Mouse (Mus musculus) liver, embryonic 11.5 days (tissue): Measurements from ENCODE around the gene Slc35e3. TPM values are rescaled to one million over a fixed set of nuclear protein-coding genes. Genes with fewer than 3 reads are reported as not detected.

Experiments
- ATAC-seq: fragments of 200-750 bp; cut with Nextera tagmentation; replicated peaks from 2 replicates; pipeline ENCODE4 v1.8.0; 2017; ENCODE audit warnings: moderate number of reproducible peaks, mild to moderate bottlenecking, moderate TSS enrichment, moderate library complexity; ENCODE audit not compliant: low FRiP score
- DNase-seq: peaks from one replicate; pipeline ENCODE4 v3.0.0-alpha.2; 2017; ENCODE audit warnings: low spot score
- H3K27ac ChIP-seq: fragments of 300-500 bp; sonication (generic); 2 replicates; pipeline ENCODE4 v1.5.1; 2014; ENCODE audit warnings: mild to moderate bottlenecking, low read depth, low read length, control low read depth
- H3K27me3 ChIP-seq: fragments of 300-500 bp; sonication (generic); replicated peaks from 2 replicates; pipeline ENCODE4 v1.6.1; 2014; ENCODE audit warnings: low read length, mixed read lengths; ENCODE audit not compliant: control insufficient read depth, insufficient read depth
- H3K36me3 ChIP-seq: fragments of 300-500 bp; sonication (generic); 2 replicates; pipeline ENCODE4 v1.6.1; 2014; ENCODE audit warnings: mild to moderate bottlenecking, low read length, moderate library complexity, mixed read lengths; ENCODE audit not compliant: control insufficient read depth, insufficient read depth
- H3K4me1 ChIP-seq: fragments of 300-500 bp; sonication (generic); replicated peaks from 2 replicates; pipeline ENCODE4 v1.6.1; 2014; ENCODE audit warnings: low read length, mixed read lengths; ENCODE audit not compliant: control insufficient read depth, insufficient read depth
- H3K4me2 ChIP-seq: fragments of 300-500 bp; sonication (generic); 2 replicates; pipeline ENCODE4 v1.6.1; 2014; ENCODE audit warnings: mild to moderate bottlenecking, control low read depth, moderate library complexity
- H3K4me3 ChIP-seq: fragments of 300-500 bp; sonication (generic); 2 replicates; pipeline ENCODE4 v1.5.1; 2014; ENCODE audit warnings: low read depth, low read length, control low read depth
- H3K9ac ChIP-seq: fragments of 300-500 bp; sonication (generic); 2 replicates; pipeline ENCODE4 v1.6.1; 2014; ENCODE audit warnings: low read depth, low read length, control low read depth
- H3K9me3 ChIP-seq: fragments of 300-500 bp; sonication (generic); 2 replicates; pipeline ENCODE4 v1.6.1; 2016; ENCODE audit warnings: low read length, inconsistent platforms, mixed read lengths; ENCODE audit not compliant: control insufficient read depth
- WGBS: fragments of 180-500 bp; shearing (Covaris S2); extraction: QIAGEN DNeasy Blood & Tissue Kit; methylation state at CpG from one replicate; pipeline ENCODE4 v1.1.7; 2014; 5-methylcytosine and 5-hydroxymethylcytosine counted together
- polyA plus RNA-seq: library from polyadenylated mRNA; unstranded; fragments of >200 nt; fragmentation: Nextera tagmentation; extraction: Ambion mirVana; gene quantifications from 2 replicates; pipeline ENCODE4 v1.2.1, GENCODE M21; 2014

Slc35e3 gene
- polyA plus RNA-seq, 1 experiment from 2014 or later: 7.2 TPM

GRCm38 (mm10) chr10:117765116-117765894 is 19.1 kb upstream of the Slc35e3 start:
- DNase-seq (no peak), ATAC-seq (no peak)
- no peak overlapping the region for H3K4me3 ChIP-seq
- WGBS: 93% methylated on average over 11 of the region's 11 CpGs
- peaks cover 46% of the 10 kb centered on the region for H3K36me3 ChIP-seq
- no peaks in the 10 kb centered on the region for H3K4me1 ChIP-seq
- no peak overlapping the region for H3K9ac ChIP-seq
- H3K27me3 ChIP-seq: no peaks in the 10 kb centered on the region
- no peak overlapping the region for H3K27ac ChIP-seq
- no peaks in the 10 kb centered on the region for H3K9me3 ChIP-seq
- H3K4me2 ChIP-seq: no peak overlapping the region

- Histone ChIP-seq H3K9ac (no peak overlapping the region), H3K4me3 (no peak overlapping the region), H3K4me2 (no peak overlapping the region), H3K9me3 (no peaks in the 10 kb centered on the region), H3K36me3 (peaks cover 45% of the 10 kb centered on the region), H3K27ac (no peak overlapping the region), H3K27me3 (no peaks in the 10 kb centered on the region), H3K4me1 (no peaks in the 10 kb centered on the region)
- no peak for ATAC-seq
- DNase-seq: no peak
- WGBS: 87% methylated on average over 6 of the region's 6 CpGs
These were observed 18.4 kb upstream of the Slc35e3 start for GRCm38 (mm10) chr10:117764598-117764997.

DNA sequence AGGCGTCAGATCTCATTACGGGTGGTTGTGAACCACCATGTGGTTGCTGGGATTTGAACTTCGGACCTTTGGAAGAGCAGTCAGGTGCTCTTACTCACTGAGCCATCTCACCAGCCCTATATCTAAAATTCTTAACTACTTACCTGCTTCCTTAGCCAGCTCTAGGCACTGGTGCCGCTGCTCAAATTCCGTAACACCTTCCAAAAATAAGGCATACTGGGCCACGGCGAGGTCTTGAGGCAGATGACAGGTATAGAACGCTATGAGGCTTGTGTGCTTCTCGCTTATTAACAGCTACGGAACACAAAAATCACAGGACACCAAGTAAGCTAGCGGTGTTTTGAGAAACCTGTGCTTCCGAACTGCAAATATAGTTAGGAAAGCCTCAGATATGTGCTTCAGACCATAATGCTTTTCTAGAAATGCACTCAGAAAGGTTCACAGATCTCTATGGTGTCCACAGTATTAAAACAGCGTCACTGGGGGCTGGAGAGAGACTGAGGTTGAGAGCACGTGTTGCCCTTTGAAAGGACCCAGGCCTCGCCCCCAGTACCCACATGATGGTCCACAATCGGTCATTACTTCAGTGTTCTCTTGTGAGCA is 17.5 kb upstream of the Slc35e3 start:
- DNase-seq (no peak), ATAC-seq (no peak)
- Histone ChIP-seq H3K9me3 (no peaks in the 10 kb centered on the region), H3K27me3 (no peaks in the 10 kb centered on the region), H3K4me2 (no peak overlapping the region), H3K36me3 (peaks cover 54% of the 10 kb centered on the region), H3K4me1 (no peaks in the 10 kb centered on the region), H3K4me3 (no peak overlapping the region), H3K9ac (no peak overlapping the region), H3K27ac (no peak overlapping the region)
- WGBS: 93% methylated on average over 16 of the region's 16 CpGs

DNA sequence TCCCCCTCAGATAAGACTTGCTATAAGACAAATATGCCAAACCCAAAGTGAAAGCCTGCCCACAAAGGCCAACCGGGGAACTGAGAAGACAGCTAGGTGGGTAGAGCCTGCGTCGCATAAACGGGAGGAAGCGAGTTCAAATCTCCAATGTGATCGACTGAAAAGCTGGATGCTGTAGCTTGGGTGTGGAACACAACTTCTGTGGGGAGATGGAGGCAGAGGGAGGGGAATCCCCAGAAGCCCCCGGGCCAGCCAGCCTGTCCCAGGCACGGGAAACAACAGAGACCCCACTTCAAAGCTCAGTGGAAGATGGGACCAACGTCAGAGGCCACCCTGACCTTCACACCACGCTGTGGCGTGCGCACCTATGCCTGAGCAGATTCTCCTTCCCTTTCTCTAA is 16.8 kb upstream of the Slc35e3 start:
- ATAC-seq: no peak
- H3K9me3 ChIP-seq: no peaks in the 10 kb centered on the region
- 94% methylated on average over 12 of the region's 12 CpGs for WGBS

DNA sequence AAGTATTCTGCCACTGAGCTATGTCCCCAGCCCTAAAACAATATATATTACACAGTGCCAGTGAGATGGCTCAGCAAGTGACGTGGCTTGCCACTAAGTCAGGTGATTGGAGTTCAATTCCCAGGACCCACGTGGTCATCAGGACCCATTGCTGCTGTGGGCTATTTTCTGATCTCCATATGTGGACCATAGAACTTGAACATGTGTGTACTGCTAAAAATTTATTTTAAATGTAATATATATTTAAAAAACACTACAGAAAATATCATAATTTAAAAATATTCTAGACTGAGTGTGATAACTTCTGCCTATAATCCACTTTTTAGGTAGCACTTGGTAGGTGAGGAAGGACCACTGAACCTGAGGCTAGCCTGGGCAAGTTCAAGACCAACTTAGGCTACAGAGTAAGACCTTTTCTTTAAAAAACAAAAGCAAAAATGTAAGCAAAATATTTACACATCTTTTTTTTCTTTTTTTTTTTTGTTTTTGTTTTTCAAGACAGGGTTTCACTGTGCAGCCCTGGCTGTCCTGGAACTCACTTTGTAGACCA is 16.2 kb upstream of the Slc35e3 start:
- WGBS: 89% methylated on average over 2 of the region's 2 CpGs
- ATAC-seq (no peak), DNase-seq (no peak)
- Histone ChIP-seq H3K4me1 (no peaks in the 10 kb centered on the region), H3K27me3 (no peaks in the 10 kb centered on the region), H3K4me3 (no peak overlapping the region), H3K27ac (no peak overlapping the region), H3K9ac (no peak overlapping the region), H3K9me3 (no peaks in the 10 kb centered on the region), H3K4me2 (no peak overlapping the region), H3K36me3 (peaks cover 57% of the 10 kb centered on the region)

More for the DNA sequence above, 16.8 kb upstream of the Slc35e3 start:
- DNase-seq: no peak
- H3K4me2 ChIP-seq: no peak overlapping the region
- peaks cover 57% of the 10 kb centered on the region for H3K36me3 ChIP-seq
- no peaks in the 10 kb centered on the region for H3K27me3 ChIP-seq
- no peak overlapping the region for H3K4me3 ChIP-seq
- H3K4me1 ChIP-seq: no peaks in the 10 kb centered on the region
- no peak overlapping the region for H3K27ac ChIP-seq
- no peak overlapping the region for H3K9ac ChIP-seq

DNA sequence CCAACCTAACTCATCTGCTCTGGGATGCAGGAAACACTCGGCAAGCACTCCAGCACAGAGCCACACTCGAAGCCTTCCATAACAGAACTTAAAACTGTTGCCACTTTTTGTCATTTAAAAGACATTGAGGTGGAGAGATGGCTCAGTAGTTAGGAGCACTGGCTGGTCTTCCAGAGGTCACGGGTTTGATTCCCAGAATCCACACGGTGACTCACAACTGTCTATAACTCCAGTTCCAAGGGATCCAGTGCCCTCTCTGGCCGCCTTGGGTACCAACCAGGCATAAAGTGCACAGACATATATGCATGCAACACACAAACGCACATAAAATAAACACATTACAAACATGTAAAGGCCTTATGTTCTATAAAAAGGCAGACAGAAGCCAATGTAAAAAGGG is 15.4 kb upstream of the Slc35e3 start:
- DNase-seq: no peak
- ATAC-seq: no peak
- H3K9me3 ChIP-seq: no peaks in the 10 kb centered on the region
- H3K9ac ChIP-seq: no peak overlapping the region
- WGBS: 93% methylated on average over 6 of the region's 6 CpGs
- no peak overlapping the region for H3K4me2 ChIP-seq
- H3K4me1 ChIP-seq: no peaks in the 10 kb centered on the region
- H3K4me3 ChIP-seq: no peak overlapping the region
- H3K27me3 ChIP-seq: no peaks in the 10 kb centered on the region
- no peak overlapping the region for H3K27ac ChIP-seq
- H3K36me3 ChIP-seq: peaks cover 64% of the 10 kb centered on the region

- DNase-seq (no peak), ATAC-seq (no peak)
- Histone ChIP-seq H3K4me3 (no peak overlapping the region), H3K36me3 (peaks cover 67% of the 10 kb centered on the region), H3K4me2 (no peak overlapping the region), H3K9ac (no peak overlapping the region), H3K4me1 (no peaks in the 10 kb centered on the region), H3K27me3 (no peaks in the 10 kb centered on the region), H3K27ac (no peak overlapping the region), H3K9me3 (no peaks in the 10 kb centered on the region)
- WGBS: 91% methylated on average over 9 of the region's 9 CpGs
These were observed 14.7 kb upstream of the Slc35e3 start for GRCm38 (mm10) chr10:117760831-117761335.

DNA sequence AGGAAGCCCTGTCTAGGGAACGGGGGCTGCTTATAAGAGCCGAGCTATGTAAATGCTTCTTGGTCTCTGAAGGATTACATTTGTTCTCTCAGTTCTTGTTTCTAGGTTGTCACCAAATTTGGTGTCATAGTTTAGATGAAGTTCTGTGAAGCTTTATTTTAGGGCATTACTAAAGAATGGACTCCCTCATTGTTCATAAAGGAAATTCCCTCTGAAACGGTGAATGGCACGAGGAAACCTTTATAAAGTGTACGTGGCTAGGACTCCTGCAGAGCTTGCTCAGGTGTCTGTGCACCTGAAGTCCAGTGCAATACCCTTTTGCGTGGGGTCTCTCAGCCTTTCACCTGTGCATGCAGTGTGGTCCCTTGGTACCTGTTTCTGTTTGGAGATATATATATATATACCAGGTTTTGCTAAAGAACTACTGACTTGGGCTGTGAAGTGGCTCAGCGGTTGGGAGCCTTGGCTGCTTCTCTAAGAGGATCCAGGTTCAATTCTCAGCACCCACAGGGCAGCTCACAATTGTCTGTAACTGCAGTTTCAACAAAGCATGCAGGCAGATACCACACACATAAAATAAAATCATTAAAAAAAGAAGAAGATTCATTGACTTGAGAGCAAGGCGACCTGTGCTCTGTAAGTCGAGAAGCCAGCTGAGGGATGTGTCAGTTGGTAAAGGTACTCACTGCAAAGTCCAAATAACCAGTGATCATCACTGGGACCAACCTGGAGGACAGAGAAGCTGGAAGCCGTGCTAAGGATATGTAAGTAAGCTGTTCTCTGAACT is 13.9 kb upstream of the Slc35e3 start:
- Histone ChIP-seq H3K36me3 (peaks cover 70% of the 10 kb centered on the region), H3K9ac (no peak overlapping the region), H3K9me3 (no peaks in the 10 kb centered on the region), H3K4me1 (no peaks in the 10 kb centered on the region), H3K4me3 (no peak overlapping the region), H3K27ac (no peak overlapping the region), H3K4me2 (no peak overlapping the region), H3K27me3 (no peaks in the 10 kb centered on the region)
- no peak for ATAC-seq
- no peak for DNase-seq
- WGBS: 91% methylated on average over 10 of the region's 10 CpGs
